Mouse (Mus musculus): ENCODE measurements at regions not wholly inside any gene's neighbourhood (a gene's known extent, or its start where the extent isn't known, plus 50 kb on each side); places are given as distances from the start of the nearest gene placed in this dataset.

DNA sequence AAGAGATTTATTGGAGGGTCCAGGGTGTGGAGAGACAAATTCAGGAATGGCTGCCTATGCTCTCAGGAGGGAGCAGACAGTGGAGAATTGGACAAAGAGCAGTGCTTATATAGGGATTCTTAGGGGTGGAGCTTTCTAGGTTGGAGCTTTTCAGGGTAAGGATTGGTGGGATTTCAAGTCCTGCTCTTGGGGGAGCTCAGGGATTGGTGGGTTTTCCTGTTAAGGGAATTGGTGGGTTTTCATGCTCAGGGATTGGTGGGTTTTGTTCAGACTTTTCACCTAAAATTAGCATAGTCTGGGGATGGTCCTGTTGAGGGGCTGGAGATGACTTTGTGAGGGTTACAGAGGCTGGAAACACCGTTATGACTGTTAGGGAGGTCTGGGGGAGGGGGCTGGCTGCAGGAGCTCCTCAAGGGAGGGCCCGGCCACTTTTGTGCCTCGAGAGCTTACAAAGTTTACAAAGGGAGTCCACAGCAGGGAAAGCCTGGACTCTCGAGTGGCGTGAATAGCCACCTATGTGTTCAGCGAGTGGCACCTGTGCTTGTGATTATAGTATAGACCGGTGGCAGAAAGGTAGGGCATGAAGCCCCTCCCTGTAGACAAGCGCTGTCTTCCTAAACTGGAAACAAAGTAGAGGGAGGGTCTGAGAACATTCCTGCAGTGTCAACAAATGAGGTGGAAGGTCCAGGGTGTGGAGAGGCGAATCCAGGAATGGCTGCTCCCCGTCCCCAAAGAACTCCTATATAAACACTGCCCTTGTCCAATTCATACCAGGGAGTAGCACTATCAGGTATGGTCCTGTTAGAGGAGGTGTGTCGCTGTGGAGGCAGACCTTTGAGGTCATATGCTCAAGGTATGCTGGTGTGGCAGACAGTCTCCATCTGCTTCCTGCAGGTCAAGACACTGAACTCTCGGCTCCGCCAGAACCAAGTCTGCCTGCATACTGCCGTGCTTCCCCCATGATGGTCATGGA is 278.1 kb upstream of the Zfp64 start:
- TF ChIP-seq GATA1 (IDR thresholded peaks at IDR 0.05; ENCODE audit: low read length) (no peak), TAL1 (IDR thresholded peaks at IDR 0.05; ENCODE audit: low read length) (no peak)

All from erythroblast, embryonic 14.5 days (primary cell).